Mouse (Mus musculus) hindbrain, embryonic 16.5 days (tissue): ENCODE results near the gene Lef1. TPM values are rescaled to one million over a fixed set of nuclear protein-coding genes. Genes with fewer than 3 reads are reported as not detected.

Experiments used
- ATAC-seq: fragments of 200-750 bp; cut with Nextera tagmentation; 2 replicates; pipeline ENCODE4 v1.8.0; 2017; ENCODE audit warnings: moderate TSS enrichment, moderate library complexity
- H3K27ac ChIP-seq: fragments of 300-500 bp; sonication (generic); 2 replicates; pipeline ENCODE4 v1.5.1; 2014; ENCODE audit warnings: low read depth, mild to moderate bottlenecking, control low read depth, low read length, moderate library complexity
- H3K27me3 ChIP-seq: fragments of 300-500 bp; sonication (generic); replicated peaks from 2 replicates; pipeline ENCODE4 v1.6.1; 2014; ENCODE audit warnings: low read length; ENCODE audit not compliant: control insufficient read depth, insufficient read depth
- H3K36me3 ChIP-seq: fragments of 300-500 bp; sonication (generic); 2 replicates; pipeline ENCODE4 v1.6.1; 2014; ENCODE audit warnings: mild to moderate bottlenecking, low read length, moderate library complexity, mixed read lengths; ENCODE audit not compliant: control insufficient read depth, insufficient read depth
- H3K4me1 ChIP-seq: fragments of 300-500 bp; sonication (generic); 2 replicates; pipeline ENCODE4 v1.6.1; 2014; ENCODE audit warnings: low read depth, low read length; ENCODE audit not compliant: control insufficient read depth, insufficient read depth
- H3K4me2 ChIP-seq: fragments of 300-500 bp; sonication (generic); 2 replicates; pipeline ENCODE4 v1.6.1; 2014; ENCODE audit warnings: mild to moderate bottlenecking, low read length, control low read depth, moderate library complexity
- H3K4me3 ChIP-seq: fragments of 300-500 bp; sonication (generic); 2 replicates; pipeline ENCODE4 v1.5.1; 2014; ENCODE audit warnings: mild to moderate bottlenecking, low read length, control low read depth, moderate library complexity
- H3K9ac ChIP-seq: fragments of 300-500 bp; sonication (generic); 2 replicates; pipeline ENCODE4 v1.6.1; 2014; ENCODE audit warnings: low read depth, mild to moderate bottlenecking, control low read depth, low read length, moderate library complexity
- H3K9me3 ChIP-seq: fragments of 300-500 bp; sonication (generic); 2 replicates; pipeline ENCODE4 v1.6.1; 2014; ENCODE audit warnings: mild to moderate bottlenecking, low read length, moderate library complexity; ENCODE audit not compliant: control insufficient read depth
- WGBS: fragments of 180-500 bp; shearing (Covaris S2); extraction: QIAGEN DNeasy Blood & Tissue Kit; methylation state at CpG from one replicate; pipeline ENCODE4 v1.1.7; 2014; 5-methylcytosine and 5-hydroxymethylcytosine counted together
- polyA plus RNA-seq: library from polyadenylated mRNA; unstranded; fragments of >200 nt; fragmentation: Nextera tagmentation; extraction: Ambion mirVana; gene quantifications from 2 replicates; pipeline ENCODE4 v1.2.1, GENCODE M21; 2015

Lef1 gene
- polyA plus RNA-seq, 1 experiment from 2014 or later, result 8.0 TPM

DNA sequence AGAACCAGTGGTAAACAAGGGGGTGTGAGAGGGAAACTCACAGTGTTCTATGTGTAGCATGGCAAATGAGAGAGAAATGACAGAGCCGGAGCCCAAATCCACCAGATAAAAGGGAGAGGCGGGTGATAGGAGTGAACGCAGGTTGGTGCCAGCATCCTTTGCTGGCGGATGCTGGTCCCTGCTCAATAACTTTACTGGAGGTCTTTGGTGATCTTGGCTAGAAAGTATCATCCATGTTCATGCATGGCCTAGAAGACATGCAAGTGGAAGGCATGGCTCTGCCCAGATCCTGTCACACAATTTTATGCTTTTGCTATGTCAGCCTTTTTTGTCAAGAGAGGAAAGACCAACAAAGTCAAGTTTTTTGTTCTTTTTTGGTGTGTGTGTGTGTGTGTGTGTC lies 42.6 kb downstream of the Lef1 start:
- Histone ChIP-seq H3K4me2 (no peak overlapping the region), H3K27ac (no peak overlapping the region), H3K4me1 (0 out of 2 replicates have a peak, but pooled peaks cover 3% of the 10 kb centered on the region), H3K36me3 (no peaks in the 10 kb centered on the region), H3K4me3 (no peak overlapping the region), H3K27me3 (no peaks in the 10 kb centered on the region), H3K9ac (no peak overlapping the region), H3K9me3 (no peaks in the 10 kb centered on the region)
- no peak for ATAC-seq
- 94% methylated on average over 4 of the region's 4 CpGs for WGBS

DNA sequence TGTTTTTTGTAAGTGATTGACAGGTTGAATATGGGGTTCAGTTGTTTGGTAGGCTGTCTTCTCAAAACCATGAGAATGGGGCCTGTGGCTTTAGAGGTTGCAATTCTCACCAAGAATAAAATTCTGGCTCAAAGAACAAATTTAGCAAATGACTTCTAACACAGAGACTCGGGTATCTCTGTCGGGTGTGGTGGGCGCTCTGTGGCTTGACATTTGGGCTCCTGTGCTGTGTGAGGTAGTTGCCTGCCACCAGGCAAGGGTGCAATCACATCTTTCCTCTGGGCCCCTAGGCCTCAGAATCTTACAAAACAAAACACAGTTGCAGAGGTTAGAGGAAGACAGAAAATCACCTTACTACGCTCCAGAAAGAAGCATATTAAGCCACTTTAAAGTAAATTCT lies 43.6 kb downstream of the Lef1 start:
- Histone ChIP-seq H3K4me2 (no peak overlapping the region), H3K27ac (no peak overlapping the region), H3K4me3 (no peak overlapping the region), H3K9me3 (no peaks in the 10 kb centered on the region), H3K27me3 (no peaks in the 10 kb centered on the region), H3K4me1 (0 out of 2 replicates have a peak, but pooled peaks cover 3% of the 10 kb centered on the region), H3K9ac (no peak overlapping the region), H3K36me3 (no peaks in the 10 kb centered on the region)
- 88% methylated on average over 4 of the region's 4 CpGs for WGBS
- no peak for ATAC-seq

DNA sequence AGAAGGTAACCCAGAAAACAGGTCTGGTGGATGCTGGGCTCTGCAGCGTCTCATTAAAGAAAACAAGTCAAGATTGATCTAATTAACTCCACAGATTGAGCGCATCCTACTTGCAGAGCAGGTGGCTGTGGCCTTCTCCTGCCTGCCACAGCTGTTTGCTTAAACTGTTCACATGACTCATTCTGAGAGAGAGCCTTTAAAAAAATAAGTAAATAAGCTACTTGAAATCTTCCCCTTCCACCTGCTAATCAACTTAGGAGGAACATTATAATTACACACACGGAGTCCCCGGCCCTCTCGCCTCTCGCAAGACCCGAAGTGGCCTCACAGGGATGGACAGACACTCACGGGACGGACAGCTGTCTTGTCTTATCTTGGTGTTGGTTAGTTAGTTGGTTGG lies 44.3 kb downstream of the Lef1 start:
- Histone ChIP-seq H3K9ac (no peak overlapping the region), H3K4me2 (no peak overlapping the region), H3K36me3 (no peaks in the 10 kb centered on the region), H3K9me3 (no peaks in the 10 kb centered on the region), H3K4me3 (no peak overlapping the region), H3K4me1 (0 out of 2 replicates have a peak, but pooled peaks cover 3% of the 10 kb centered on the region), H3K27ac (no peak overlapping the region), H3K27me3 (no peaks in the 10 kb centered on the region)
- 86% methylated on average over 9 of the region's 9 CpGs for WGBS
- no peak; the same call in 1 of the 2 replicates for ATAC-seq

DNA sequence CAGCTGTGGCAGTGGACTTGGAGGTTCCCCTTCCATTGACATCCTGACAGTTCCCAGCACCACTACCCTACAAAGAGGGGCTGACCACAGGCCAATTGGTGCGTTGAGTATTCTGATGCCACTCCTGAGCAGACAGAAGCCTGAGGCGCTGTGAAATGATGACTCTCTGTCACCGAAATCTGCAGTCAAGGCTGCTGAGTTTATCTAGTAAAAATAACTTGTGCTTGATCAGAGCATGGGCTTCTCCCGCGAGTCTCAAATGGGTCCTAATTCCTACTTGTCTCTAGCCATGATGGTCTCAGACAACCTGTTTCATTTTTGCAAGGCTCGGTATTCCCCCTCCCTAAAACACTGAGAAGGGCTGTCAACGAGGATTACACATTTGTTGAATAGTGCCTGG lies 44.8 kb downstream of the Lef1 start:
- Histone ChIP-seq H3K27ac (no peak overlapping the region), H3K4me3 (no peak overlapping the region), H3K36me3 (no peaks in the 10 kb centered on the region), H3K9me3 (no peaks in the 10 kb centered on the region), H3K4me1 (0 out of 2 replicates have a peak, but pooled peaks cover 3% of the 10 kb centered on the region), H3K9ac (no peak overlapping the region), H3K4me2 (no peak overlapping the region), H3K27me3 (no peaks in the 10 kb centered on the region)
- no peak for ATAC-seq
- WGBS, result 84% methylated on average over 7 of the region's 7 CpGs

DNA sequence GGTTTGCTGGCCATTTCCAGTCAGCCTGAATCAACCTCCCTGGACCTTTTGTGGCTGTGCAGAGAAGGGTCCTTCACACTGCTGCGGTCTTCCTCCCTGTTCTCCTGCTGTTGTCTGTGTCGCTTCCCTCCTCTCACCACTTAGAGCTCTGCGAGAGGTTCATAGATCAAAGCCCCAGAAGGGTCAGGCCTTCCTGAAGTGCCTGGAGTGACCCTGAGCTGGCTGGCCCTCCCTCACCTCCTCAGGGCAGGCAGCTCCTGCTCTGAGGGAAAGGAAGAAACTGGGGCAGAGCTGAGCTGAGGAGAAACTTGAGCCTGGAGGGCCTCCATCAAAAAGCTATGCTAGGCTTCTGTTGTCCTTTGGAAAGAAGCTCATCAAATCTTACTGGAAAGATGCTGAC lies 45.4 kb downstream of the Lef1 start:
- Histone ChIP-seq H3K4me2 (no peak overlapping the region), H3K36me3 (no peaks in the 10 kb centered on the region), H3K27ac (no peak overlapping the region), H3K27me3 (no peaks in the 10 kb centered on the region), H3K4me3 (no peak overlapping the region), H3K4me1 (0 out of 2 replicates have a peak, but pooled peaks cover 3% of the 10 kb centered on the region), H3K9me3 (no peaks in the 10 kb centered on the region), H3K9ac (no peak overlapping the region)
- 0 out of 2 replicates have a peak, but pooled peaks have one; percentile 17 for ATAC-seq
- 31% methylated on average over 3 of the region's 3 CpGs for WGBS

DNA sequence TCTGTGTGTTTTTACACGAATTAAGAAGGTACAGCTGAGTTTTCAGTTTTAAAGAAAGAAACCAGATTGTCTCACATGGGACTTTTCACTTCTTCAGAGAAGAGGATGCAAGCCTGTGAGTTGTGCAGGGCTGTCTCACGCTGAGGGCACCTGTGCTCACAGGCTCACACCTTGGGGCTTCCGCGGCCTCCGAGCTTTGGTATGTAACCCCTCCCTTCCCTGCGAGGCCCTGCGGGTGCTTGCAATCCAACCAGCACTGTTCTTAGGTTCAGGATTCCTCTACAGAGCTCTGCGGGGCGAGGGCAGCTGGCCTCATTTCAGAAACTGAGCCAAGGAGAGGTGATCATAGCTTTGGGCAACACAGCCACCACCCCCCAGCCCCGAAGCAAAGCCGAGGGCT lies 46.1 kb downstream of the Lef1 start:
- Histone ChIP-seq H3K4me3 (no peak overlapping the region), H3K4me1 (0 out of 2 replicates have a peak, but pooled peaks cover 3% of the 10 kb centered on the region), H3K9ac (no peak overlapping the region), H3K9me3 (no peaks in the 10 kb centered on the region), H3K27ac (no peak overlapping the region), H3K27me3 (no peaks in the 10 kb centered on the region), H3K4me2 (no peak overlapping the region), H3K36me3 (no peaks in the 10 kb centered on the region)
- WGBS, result 40% methylated on average over 11 of the region's 11 CpGs
- no peak for ATAC-seq

DNA sequence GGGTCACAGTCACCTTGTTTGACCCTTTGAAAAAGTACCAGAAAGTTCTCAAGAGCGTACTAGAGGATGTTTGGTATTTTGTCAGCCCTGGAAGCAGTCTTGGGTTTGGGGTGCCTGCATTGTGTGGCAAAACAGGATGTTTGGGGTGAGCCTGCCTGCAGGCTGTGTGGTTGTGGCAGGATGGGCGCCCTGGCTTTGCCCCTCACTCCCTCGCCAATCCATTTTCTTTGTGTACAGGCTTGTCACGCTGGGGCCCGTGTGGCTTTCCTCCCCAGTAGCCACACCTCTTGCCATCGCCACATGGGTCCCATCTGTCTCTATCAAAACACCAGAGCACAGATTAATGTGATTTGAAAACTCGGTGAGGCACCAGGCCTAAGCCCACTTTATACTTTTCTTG lies 47.2 kb downstream of the Lef1 start:
- no peaks in the 10 kb centered on the region for H3K27me3 ChIP-seq
- WGBS, result 42% methylated on average over 7 of the region's 7 CpGs
- no peak for ATAC-seq
- no peaks in the 10 kb centered on the region for H3K9me3 ChIP-seq
- no peaks in the 10 kb centered on the region for H3K36me3 ChIP-seq
- H3K27ac ChIP-seq, result no peak overlapping the region
- no peak overlapping the region for H3K9ac ChIP-seq
- H3K4me3 ChIP-seq, result no peak overlapping the region
- 0 out of 2 replicates have a peak, but pooled peaks cover 3% of the 10 kb centered on the region for H3K4me1 ChIP-seq
- no peak overlapping the region for H3K4me2 ChIP-seq

DNA sequence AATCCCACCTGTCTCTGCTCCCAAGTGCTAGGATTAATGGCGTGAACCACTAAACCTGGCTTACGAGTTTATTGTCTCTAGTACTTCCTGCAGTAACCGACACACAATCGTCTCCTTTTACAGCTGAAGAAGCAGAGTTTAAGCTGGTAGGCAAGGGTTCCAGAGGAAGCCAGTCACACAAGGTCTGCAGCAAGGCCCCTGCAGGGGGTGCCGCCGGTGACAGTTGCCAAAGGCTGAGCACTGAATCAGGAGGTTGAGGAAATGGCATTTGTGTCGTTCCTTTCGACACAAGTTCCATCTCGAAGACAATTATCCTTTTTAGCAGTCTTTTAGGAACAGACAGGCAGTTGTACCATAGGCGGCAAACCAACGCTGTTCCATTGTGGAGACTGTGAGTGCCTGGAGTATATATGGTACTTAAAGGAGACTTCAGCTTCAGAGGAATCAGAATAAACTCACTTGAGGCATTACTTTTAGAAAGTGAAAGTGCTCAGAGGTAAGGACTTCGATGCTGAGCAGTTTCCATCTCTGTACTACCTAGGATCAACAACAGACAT lies 49.0 kb downstream of the Lef1 start:
- H3K27ac ChIP-seq, result no peak overlapping the region
- no peak overlapping the region for H3K4me2 ChIP-seq
- H3K9me3 ChIP-seq, result no peaks in the 10 kb centered on the region
- no peak overlapping the region for H3K4me3 ChIP-seq
- no peaks in the 10 kb centered on the region for H3K27me3 ChIP-seq
- no peak overlapping the region for H3K9ac ChIP-seq
- 49% methylated on average over 12 of the region's 12 CpGs for WGBS
- 0 out of 2 replicates have a peak, but pooled peaks cover 3% of the 10 kb centered on the region for H3K4me1 ChIP-seq
- no peaks in the 10 kb centered on the region for H3K36me3 ChIP-seq
- ATAC-seq, result no peak

DNA sequence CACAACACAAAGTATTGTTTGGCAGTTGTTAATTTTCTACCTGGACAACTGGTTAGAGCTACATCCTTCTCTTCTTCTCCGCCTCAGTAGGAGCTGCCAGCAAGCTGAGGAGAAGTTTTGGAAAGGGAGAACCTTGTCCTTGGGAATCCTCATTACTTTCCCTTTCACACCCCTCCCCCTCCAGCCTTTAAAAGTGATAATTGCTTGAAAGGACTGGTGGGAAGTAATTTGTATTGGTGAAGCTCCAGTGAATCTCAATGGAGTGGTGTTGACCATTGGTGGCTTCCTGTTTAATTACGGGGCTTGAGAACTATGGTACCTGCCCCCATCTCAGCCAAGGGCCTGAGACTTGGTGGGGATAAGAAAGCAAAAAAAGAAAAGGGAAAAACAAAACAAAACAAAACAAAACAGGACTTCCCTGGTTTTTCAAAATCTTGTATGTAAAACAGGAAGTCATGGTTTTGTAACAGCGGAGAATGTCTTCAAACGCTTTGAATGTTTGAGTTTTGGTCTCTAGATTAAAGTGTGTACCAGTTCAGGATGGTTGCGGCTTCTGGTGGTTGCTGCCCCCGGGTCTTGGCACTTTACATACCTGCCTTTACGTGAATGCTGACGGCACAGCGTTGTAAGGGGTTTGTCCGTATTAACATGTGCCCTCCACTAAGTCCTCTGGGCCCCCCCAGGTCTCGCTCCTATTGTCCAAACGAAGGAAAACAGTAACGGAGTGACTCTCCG lies 49.8 kb downstream of the Lef1 start:
- H3K4me3 ChIP-seq, result no peak overlapping the region
- no peak overlapping the region for H3K9ac ChIP-seq
- 0 out of 2 replicates have a peak, but pooled peaks cover 3% of the 10 kb centered on the region for H3K4me1 ChIP-seq
- no peak overlapping the region for H3K4me2 ChIP-seq
- 70% methylated on average over 14 of the region's 14 CpGs for WGBS
- no peaks in the 10 kb centered on the region for H3K36me3 ChIP-seq
- no peaks in the 10 kb centered on the region for H3K27me3 ChIP-seq
- H3K9me3 ChIP-seq, result no peaks in the 10 kb centered on the region
- ATAC-seq, result no peak
- no peak overlapping the region for H3K27ac ChIP-seq
